In genomic region chr1:80253309-80253708, GRCm38 (mm10) we compare ENCODE assay signal across 31 mouse cellular contexts. TPM values are rescaled to one million over a fixed set of nuclear protein-coding genes. Genes with fewer than 3 reads are reported as not detected.
"Had no signal": no experiment of that assay in that cellular context is flagged by ENCODE, and none has a peak within 500 bp of the region (broad histone marks: within the 10 kb centered on the region; RNA-seq: fewer than 3 reads in every experiment).

No protein-coding gene starts in this region.

- H3K27ac ChIP-seq: left cerebral cortex, adult 2 months; limb, embryonic 10.5 days; limb, embryonic 12.5 days; limb, embryonic 13.5 days; limb, embryonic 15.5 days; liver, embryonic 12.5 days; liver, embryonic 13.5 days; liver, embryonic 14.5 days; liver, embryonic 15.5 days; lung, embryonic 15.5 days; macrophage; midbrain, embryonic 10.5 days; midbrain, embryonic 12.5 days; midbrain, embryonic 13.5 days had no signal

- H3K4me3 ChIP-seq: left cerebral cortex, adult 2 months; limb, embryonic 10.5 days; limb, embryonic 12.5 days; limb, embryonic 13.5 days; limb, embryonic 15.5 days; liver, embryonic 12.5 days; liver, embryonic 13.5 days; liver, embryonic 15.5 days; lung, embryonic 15.5 days; megakaryocyte, embryonic 14.5 days; midbrain, embryonic 10.5 days; midbrain, embryonic 12.5 days; midbrain, embryonic 13.5 days; myocyte had no signal

- H3K27me3 ChIP-seq: limb, embryonic 12.5 days; limb, embryonic 13.5 days; limb, embryonic 15.5 days; liver, embryonic 12.5 days; liver, embryonic 13.5 days; liver, embryonic 15.5 days; lung, embryonic 15.5 days; megakaryocyte, embryonic 14.5 days; midbrain, embryonic 12.5 days; midbrain, embryonic 13.5 days had no signal

- H3K4me2 ChIP-seq: limb, embryonic 12.5 days; limb, embryonic 13.5 days; limb, embryonic 15.5 days; liver, embryonic 11.5 days; liver, embryonic 12.5 days; liver, embryonic 13.5 days; liver, embryonic 15.5 days; lung, embryonic 14.5 days; lung, embryonic 15.5 days; midbrain, embryonic 12.5 days; midbrain, embryonic 13.5 days had no signal

- H3K36me3 ChIP-seq: limb, embryonic 10.5 days; limb, embryonic 12.5 days; limb, embryonic 13.5 days; limb, embryonic 15.5 days; liver, embryonic 12.5 days; liver, embryonic 13.5 days; liver, embryonic 15.5 days; lung, embryonic 15.5 days; midbrain, embryonic 10.5 days; midbrain, embryonic 12.5 days; midbrain, embryonic 13.5 days had no signal

- H3K9ac ChIP-seq: limb, embryonic 12.5 days; limb, embryonic 13.5 days; limb, embryonic 15.5 days; liver, embryonic 12.5 days; liver, embryonic 13.5 days; liver, embryonic 14.5 days; liver, embryonic 15.5 days; liver, postnatal 0 days; lung, embryonic 14.5 days; lung, embryonic 15.5 days; midbrain, embryonic 12.5 days; midbrain, embryonic 13.5 days had no signal

- ATAC-seq: liver, embryonic 12.5 days; liver, postnatal 0 days; lung, postnatal 0 days; midbrain, embryonic 13.5 days; midbrain, embryonic 16.5 days had no signal

- H3K9me3 ChIP-seq: limb, embryonic 10.5 days; limb, embryonic 12.5 days; limb, embryonic 13.5 days; limb, embryonic 15.5 days; liver, embryonic 12.5 days; liver, embryonic 13.5 days; liver, embryonic 15.5 days; lung, embryonic 15.5 days; megakaryocyte, embryonic 14.5 days; midbrain, embryonic 10.5 days; midbrain, embryonic 12.5 days; midbrain, embryonic 13.5 days had no signal

- H3K4me1 ChIP-seq: limb, embryonic 10.5 days; limb, embryonic 12.5 days; limb, embryonic 13.5 days; limb, embryonic 15.5 days; liver, embryonic 12.5 days; liver, embryonic 13.5 days; liver, embryonic 15.5 days; lung, embryonic 15.5 days; midbrain, embryonic 12.5 days; midbrain, embryonic 13.5 days had no signal

- DNase-seq: left cerebral cortex, postnatal 4 days; liver; liver, embryonic 13.5 days; liver, postnatal 0 days; lung, adult 18-20 months; lung, adult 2 months; lung, embryonic 14.5 days; lung, postnatal 10 days; lung, postnatal 14 days; lung, postnatal 36 days; lung, postnatal 4 days; midbrain, embryonic 14.5 days had no signal

RNA-seq across cellular contexts. Expression of gene Fam124b, which starts 35.0 kb away (rescaled TPM):
- polyA plus RNA-seq: liver, adult 2 months; liver, embryonic 11.5 days; liver, embryonic 12.5 days; liver, embryonic 13.5 days; liver, embryonic 14.5 days; liver, embryonic 15.5 days; liver, postnatal 0 days; macrophage had no signal
